In genomic region chr11:44621615-44622014, GRCm38 (mm10) we compare ENCODE assay signal across 10 mouse cellular contexts. TPM values are rescaled to one million over a fixed set of nuclear protein-coding genes. Genes with fewer than 3 reads are reported as not detected.
DNase-seq lines count a peak whose midpoint lies in the region; ATAC-seq and TF ChIP-seq lines count a peak whose summit lies in the region.
"Had no signal": no experiment of that assay in that cellular context is flagged by ENCODE, and none has a peak within 500 bp of the region (broad histone marks: within the 10 kb centered on the region; RNA-seq: fewer than 3 reads in every experiment).

No protein-coding gene starts in this region.

- H3K36me3 ChIP-seq in heart, embryonic 14.5 days (ENCODE audit: control insufficient read depth, insufficient read depth, low read length): 0 out of 2 replicates have a peak, but pooled peaks cover 4% of the 10 kb centered on the region
- no peaks in the 10 kb centered on the region; the same call in 1 of the 2 replicates for H3K36me3 ChIP-seq in heart, embryonic 10.5 days
- no peaks in the 10 kb centered on the region for H3K36me3 ChIP-seq in embryonic facial prominence, embryonic 10.5 days (replicated peaks)
- no peaks in the 10 kb centered on the region for H3K36me3 ChIP-seq in hindbrain, embryonic 12.5 days
- H3K36me3 ChIP-seq in midbrain, embryonic 15.5 days (replicated peaks): no peaks in the 10 kb centered on the region

- H3K27me3 ChIP-seq in heart, embryonic 14.5 days (ENCODE audit: control insufficient read depth, insufficient read depth, low read length): peaks cover 26% of the 10 kb centered on the region
- peaks cover 39% of the 10 kb centered on the region for H3K27me3 ChIP-seq in heart, embryonic 10.5 days (ENCODE audit: insufficient read depth, poor library complexity, severe bottlenecking)
- H3K27me3 ChIP-seq in embryonic facial prominence, embryonic 10.5 days (replicated peaks; ENCODE audit: low read depth, poor library complexity, severe bottlenecking): peaks cover 59% of the 10 kb centered on the region
- H3K27me3 ChIP-seq in hindbrain, embryonic 12.5 days: peaks cover 18% of the 10 kb centered on the region
- peaks cover 14% of the 10 kb centered on the region for H3K27me3 ChIP-seq in midbrain, embryonic 15.5 days (replicated peaks)

- H3K9me3 ChIP-seq in heart, embryonic 14.5 days (ENCODE audit: control insufficient read depth, low read length): peaks cover 4% of the 10 kb centered on the region; the same call in 1 of the 2 replicates
- H3K9me3 ChIP-seq in heart, embryonic 10.5 days: no peaks in the 10 kb centered on the region
- no peaks in the 10 kb centered on the region for H3K9me3 ChIP-seq in embryonic facial prominence, embryonic 10.5 days
- H3K9me3 ChIP-seq in hindbrain, embryonic 12.5 days (replicated peaks): no peaks in the 10 kb centered on the region
- H3K9me3 ChIP-seq in midbrain, embryonic 15.5 days: no peaks in the 10 kb centered on the region

- 59% methylated on average over 10 of the region's 10 CpGs for WGBS in heart, embryonic 14.5 days
- 41% methylated on average over 10 of the region's 10 CpGs for WGBS in heart, embryonic 10.5 days
- 26% methylated on average over 10 of the region's 10 CpGs for WGBS in embryonic facial prominence, embryonic 10.5 days
- WGBS in hindbrain, embryonic 12.5 days: 27% methylated on average over 10 of the region's 10 CpGs
- WGBS in midbrain, embryonic 15.5 days: 32% methylated on average over 10 of the region's 10 CpGs

- no peak for DNase-seq in heart, embryonic 10.5 days (ENCODE audit: low spot score)
- DNase-seq in embryonic facial prominence, embryonic 10.5 days (ENCODE audit: low spot score): peak; percentile 24
- DNase-seq in layer of hippocampus, adult 2 months (ENCODE audit: low spot score in 2 of 2): no peak
- DNase-seq in adrenal gland, postnatal 25 days: no peak

- no peak for TF ChIP-seq CTCF in layer of hippocampus, adult 2 months (conservative IDR thresholded peaks at IDR 0.05)

- no peak overlapping the region for H3K9ac ChIP-seq in heart, embryonic 14.5 days (ENCODE audit: low read length)
- H3K9ac ChIP-seq in hindbrain, embryonic 12.5 days: peak overlapping the region; percentile 90
- H3K9ac ChIP-seq in midbrain, embryonic 15.5 days: 0 out of 2 replicates have a peak overlapping the region, but pooled peaks have one; percentile 8

- peak overlapping the region; percentile 88; the same call in 1 of the 2 replicates for H3K4me2 ChIP-seq in heart, embryonic 14.5 days (ENCODE audit: low read length)
- peak overlapping the region; percentile 86 for H3K4me2 ChIP-seq in hindbrain, embryonic 12.5 days (replicated peaks)
- peak overlapping the region; percentile 91 for H3K4me2 ChIP-seq in midbrain, embryonic 15.5 days

- peaks cover 5 to 11% of the 10 kb centered on the region in 2 experiments for H3K4me1 ChIP-seq in heart, embryonic 14.5 days (ENCODE audit: control insufficient read depth in 2 of 2, insufficient read depth in 2 of 2, low read length in 2 of 2)
- peaks cover 24% of the 10 kb centered on the region for H3K4me1 ChIP-seq in heart, embryonic 10.5 days
- peaks cover 43% of the 10 kb centered on the region for H3K4me1 ChIP-seq in embryonic facial prominence, embryonic 10.5 days
- peaks cover 47% of the 10 kb centered on the region for H3K4me1 ChIP-seq in hindbrain, embryonic 12.5 days
- peaks cover 21% of the 10 kb centered on the region for H3K4me1 ChIP-seq in midbrain, embryonic 15.5 days

- H3K27ac ChIP-seq in heart, embryonic 14.5 days (replicated peaks in 1 of 2; ENCODE audit: control insufficient read depth in 1 of 2, insufficient read depth in 1 of 2, low read depth in 2 of 2, low read length in 2 of 2): no peak overlapping the region
- H3K27ac ChIP-seq in heart, embryonic 10.5 days: no peak overlapping the region
- H3K27ac ChIP-seq in embryonic facial prominence, embryonic 10.5 days (replicated peaks): peak overlapping the region; percentile 89; the same call in 1 of the 2 replicates
- H3K27ac ChIP-seq in hindbrain, embryonic 12.5 days: peak overlapping the region; percentile 57
- H3K27ac ChIP-seq in midbrain, embryonic 15.5 days: no peak overlapping the region
- H3K27ac ChIP-seq in layer of hippocampus, adult 2 months: no peak overlapping the region

- no peak for ATAC-seq in heart, embryonic 14.5 days (ENCODE audit: insufficient number of reproducible peaks, insufficient read depth, low FRiP score, low read depth)
- no peak for ATAC-seq in hindbrain, embryonic 12.5 days (ENCODE audit: low FRiP score)
- ATAC-seq in midbrain, embryonic 15.5 days (replicated peaks): no peak
- ATAC-seq in CD4-positive, CD25-positive, alpha-beta regulatory T cell, adult 4 months: no peak

- no peak overlapping the region for H3K4me3 ChIP-seq in heart, embryonic 14.5 days (ENCODE audit: control insufficient read depth in 1 of 2, insufficient read depth in 1 of 2, low read depth in 1 of 2, low read length in 2 of 2)
- H3K4me3 ChIP-seq in heart, embryonic 10.5 days: no peak overlapping the region
- H3K4me3 ChIP-seq in embryonic facial prominence, embryonic 10.5 days: peak overlapping the region; percentile 72
- peak overlapping the region; percentile 74 for H3K4me3 ChIP-seq in hindbrain, embryonic 12.5 days
- peak overlapping the region; percentile 62 for H3K4me3 ChIP-seq in midbrain, embryonic 15.5 days
- no peak overlapping the region for H3K4me3 ChIP-seq in layer of hippocampus, adult 2 months
- H3K4me3 ChIP-seq: myocyte had no signal

RNA-seq across cellular contexts. Expression of gene Ebf1, which starts 4.5 kb away (rescaled TPM):
- 17.0 and 17.7 TPM in 2 replicates for polyA plus RNA-seq in heart, embryonic 14.5 days (2014; fragmentation: Nextera tagmentation; extraction: Ambion mirVana)
- polyA plus RNA-seq in heart, embryonic 10.5 days (2016; fragmentation: Nextera tagmentation; extraction: Ambion mirVana): 7.6 and 17.9 TPM in 2 replicates
- 38.5 and 41.9 TPM in 2 replicates for polyA plus RNA-seq in embryonic facial prominence, embryonic 10.5 days (2016; fragmentation: Nextera tagmentation; extraction: Ambion mirVana)
- 111 and 122 TPM in 2 replicates for polyA plus RNA-seq in hindbrain, embryonic 12.5 days (2016; fragmentation: Nextera tagmentation; extraction: Ambion mirVana)
- polyA plus RNA-seq in midbrain, embryonic 15.5 days (2015; fragmentation: Nextera tagmentation; extraction: Ambion mirVana): 66.6 and 68.9 TPM in 2 replicates
- total RNA-seq in layer of hippocampus, adult 2 months (2021): 1 to 10 TPM; 2.3 to 3.4 TPM
- total RNA-seq in adrenal gland, postnatal 25 days (2021): 18.3 and 25.6 TPM in 2 replicates
- 1 to 10 TPM in 1 of 2 experiments, under 1 TPM in 1; 0.30 to 3.9 TPM for polyA plus RNA-seq in CD4-positive, CD25-positive, alpha-beta regulatory T cell, adult 4 months (2017; shearing (Covaris generic))
- total RNA-seq: common myeloid progenitor, adult 5-6 weeks had no signal

Comparison
In these comparisons a context has a peak if more than half of its experiments do, and no peak if none do; other contexts are left out.
1. H3K27ac ChIP-seq: peak in embryonic facial prominence, embryonic 10.5 days (single experiment) and hindbrain, embryonic 12.5 days (single experiment); none in heart, embryonic 14.5 days (0 of 2), heart, embryonic 10.5 days (single experiment), midbrain, embryonic 15.5 days (single experiment) and layer of hippocampus, adult 2 months (single experiment).
2. H3K4me3 ChIP-seq: peak in embryonic facial prominence, embryonic 10.5 days (single experiment), hindbrain, embryonic 12.5 days (single experiment) and midbrain, embryonic 15.5 days (single experiment); none in heart, embryonic 14.5 days (0 of 2), heart, embryonic 10.5 days (single experiment) and layer of hippocampus, adult 2 months (single experiment).
3. Peak in every context shown above with its lines, with median percentiles within 50 percentile points of each other: H3K4me2 ChIP-seq.